Mouse (Mus musculus) left cerebral cortex, postnatal 4 days (tissue): Measurements from ENCODE around the gene Mtmr14. TPM values are rescaled to one million over a fixed set of nuclear protein-coding genes. Genes with fewer than 3 reads are reported as not detected.

Experiments used
- DNase-seq: peaks from one replicate; pipeline ENCODE4 v3.0.0-alpha.2; 2022
- intact Hi-C: fragments of 180-260 bp; cut with DNase I; formaldehyde crosslinking; loops from one replicate; pipeline ENCODE4 v1.15.1; 2025
- total RNA-seq, 2 experiments: library from RNA; stranded (reverse); gene quantifications; 2 replicates each; pipeline ENCODE4 v1.2.3; 2021

Mtmr14 gene
- total RNA-seq, 2 experiments from 2014 or later, result 25.2 to 25.6 TPM

GRCm38 (mm10) chr6:113276846-113277245 lies 39.2 kb downstream of the Mtmr14 start:
- intact Hi-C loops, result no loop called here
- no peak for DNase-seq

GRCm38 (mm10) chr6:113281676-113282075 lies 44.0 kb downstream of the Mtmr14 start:
- no peak for DNase-seq
- intact Hi-C loops, result no loop called here

- intact Hi-C loops, result no loop called here
- DNase-seq, result peak; percentile 78
Measured at GRCm38 (mm10) chr6:113282101-113282802, 44.6 kb downstream of the Mtmr14 start, which contains the start of gene Cpne9. TSS of gene Cpne9 (plus strand) at chr6:113282307.

GRCm38 (mm10) chr6:113282969-113283368 lies 45.3 kb downstream of the Mtmr14 start:
- intact Hi-C loops, result no loop called here

GRCm38 (mm10) chr6:113283500-113283899 lies 45.9 kb downstream of the Mtmr14 start:
- intact Hi-C loops, result no loop called here
- no peak for DNase-seq

More at GRCm38 (mm10) chr6:113282969-113283368, 45.3 kb downstream of the Mtmr14 start:
- DNase-seq, result peak; percentile 13

GRCm38 (mm10) chr6:113284931-113285330 lies 47.3 kb downstream of the Mtmr14 start:
- intact Hi-C loops, result no loop called here
- no peak for DNase-seq

GRCm38 (mm10) chr6:113286316-113286715 lies 48.7 kb downstream of the Mtmr14 start:
- DNase-seq, result no peak
- intact Hi-C loops, result no loop called here

- no peak for DNase-seq
- intact Hi-C loops, result no loop called here
Measured at GRCm38 (mm10) chr6:113287236-113287635, 49.6 kb downstream of the Mtmr14 start.

- intact Hi-C loops, result no loop called here
- no peak for DNase-seq
Measured at GRCm38 (mm10) chr6:113289346-113289745, 51.7 kb downstream of the Mtmr14 start.

GRCm38 (mm10) chr6:113290346-113290745 lies 52.7 kb downstream of the Mtmr14 start:
- intact Hi-C loops, result no loop called here

GRCm38 (mm10) chr6:113292938-113293337 lies 55.3 kb downstream of the Mtmr14 start:
- DNase-seq, result no peak
- intact Hi-C loops, result no loop called here

More at GRCm38 (mm10) chr6:113290346-113290745, 52.7 kb downstream of the Mtmr14 start:
- no peak for DNase-seq

GRCm38 (mm10) chr6:113296046-113296445 lies 58.4 kb downstream of the Mtmr14 start:
- intact Hi-C loops, result no loop called here

GRCm38 (mm10) chr6:113296639-113297038 lies 59.0 kb downstream of the Mtmr14 start:
- DNase-seq, result no peak
- intact Hi-C loops, result no loop called here

More at GRCm38 (mm10) chr6:113296046-113296445, 58.4 kb downstream of the Mtmr14 start:
- no peak for DNase-seq

GRCm38 (mm10) chr6:113301350-113301749 lies 63.7 kb downstream of the Mtmr14 start:
- intact Hi-C loops, result no loop called here
- DNase-seq, result no peak

GRCm38 (mm10) chr6:113302258-113302657 lies 64.6 kb downstream of the Mtmr14 start:
- intact Hi-C loops, result no loop called here
- no peak for DNase-seq

- intact Hi-C loops, result no loop called here
- peak; percentile 99 for DNase-seq
Measured at GRCm38 (mm10) chr6:113306322-113306985, 68.8 kb downstream of the Mtmr14 start.

GRCm38 (mm10) chr6:113306986-113307349 lies 69.3 kb downstream of the Mtmr14 start, which contains the start of gene Brpf1:
TSS of gene Brpf1 (plus strand) at chr6:113307137.
- intact Hi-C loops, result no loop called here
- DNase-seq, result no peak

- peak; percentile 50 for DNase-seq
- intact Hi-C loops, result no loop called here
Measured at GRCm38 (mm10) chr6:113307481-113308121, 70.0 kb downstream of the Mtmr14 start.

GRCm38 (mm10) chr6:113308141-113308540 lies 70.5 kb downstream of the Mtmr14 start:
- intact Hi-C loops, result no loop called here
- DNase-seq, result peak; percentile 91

- intact Hi-C loops, result loop anchor here (10.0 kb wide), 1 partner anchor 201 kb away; no protein-coding TSS in a partner anchor
Measured at GRCm38 (mm10) chr6:113315972-113316371, 78.3 kb downstream of the Mtmr14 start.

GRCm38 (mm10) chr6:113326533-113327315 lies 89.1 kb downstream of the Mtmr14 start, which contains the start of gene Ogg1:
TSS of gene Ogg1 (plus strand) at chr6:113326972.
- intact Hi-C loops, result no loop called here

More at GRCm38 (mm10) chr6:113315972-113316371, 78.3 kb downstream of the Mtmr14 start:
- DNase-seq, result no peak

More at GRCm38 (mm10) chr6:113326533-113327315, 89.1 kb downstream of the Mtmr14 start, which contains the start of gene Ogg1:
- peak; percentile 98 for DNase-seq
